Mouse (Mus musculus) olfactory bulb, adult 2 months (tissue): ENCODE data around the gene S100a6.

Experiments
- CTCF ChIP-seq: fragments of 200-500 bp; IDR thresholded peaks from 2 replicates; pipeline ENCODE4 v1.5.1; 2012; ENCODE audit warnings: low read depth, mild to moderate bottlenecking, low read length, moderate library complexity; ENCODE audit not compliant: insufficient read depth
- POLR2A ChIP-seq: fragments of 200-500 bp; IDR thresholded peaks from 2 replicates; pipeline ENCODE4 v1.6.1; 2012; ENCODE audit warnings: mild to moderate bottlenecking, low read depth, low read length, moderate library complexity; ENCODE audit not compliant: insufficient read depth

GRCm38 (mm10) chr3:90617586-90617985 lies 4.9 kb downstream of the S100a6 start:
- TF ChIP-seq CTCF (no peak), POLR2A (no peak)
